Mouse (Mus musculus) hindbrain, postnatal 0 days (tissue): ENCODE measurements at regions not wholly inside any gene's neighbourhood (a gene's known extent, or its start where the extent isn't known, plus 50 kb on each side); places are given as distances from the start of the nearest gene placed in this dataset.

ENCODE experiments used
- ATAC-seq: fragments of 200-750 bp; cut with Nextera tagmentation; 2 replicates; pipeline ENCODE4 v1.8.0; 2017; ENCODE audit warnings: mild to moderate bottlenecking, moderate TSS enrichment, moderate library complexity
- DNase-seq: peaks from one replicate; pipeline ENCODE4 v3.0.0-alpha.2; 2015; ENCODE audit warnings: low spot score
- H3K27ac ChIP-seq: fragments of 300-500 bp; sonication (generic); 2 replicates; pipeline ENCODE4 v1.5.1; 2014; ENCODE audit warnings: mild to moderate bottlenecking
- H3K27me3 ChIP-seq: fragments of 300-500 bp; sonication (generic); 2 replicates; pipeline ENCODE4 v1.6.1; 2014; ENCODE audit warnings: low read length, mixed read lengths; ENCODE audit not compliant: insufficient read depth
- H3K36me3 ChIP-seq: fragments of 300-500 bp; sonication (generic); 2 replicates; pipeline ENCODE4 v1.6.1; 2014; ENCODE audit warnings: low read length, mixed read lengths; ENCODE audit not compliant: insufficient read depth
- H3K4me1 ChIP-seq: fragments of 300-500 bp; sonication (generic); 2 replicates; pipeline ENCODE4 v1.6.1; 2014; ENCODE audit warnings: antibody characterized with exemption, low read length, mixed read lengths; ENCODE audit not compliant: insufficient read depth
- H3K4me2 ChIP-seq: fragments of 300-500 bp; sonication (generic); 2 replicates; pipeline ENCODE4 v1.6.1; 2014; ENCODE audit warnings: low read depth, mild to moderate bottlenecking, low read length, moderate library complexity, mixed read lengths
- H3K4me3 ChIP-seq: fragments of 300-500 bp; sonication (generic); 2 replicates; pipeline ENCODE4 v1.5.1; 2014; ENCODE audit warnings: low read length
- H3K9ac ChIP-seq: fragments of 300-500 bp; sonication (generic); replicated peaks from 2 replicates; pipeline ENCODE4 v1.6.1; 2014; ENCODE audit warnings: mild to moderate bottlenecking, low read length, moderate library complexity, mixed read lengths
- H3K9me3 ChIP-seq: fragments of 300-500 bp; sonication (generic); 2 replicates; pipeline ENCODE4 v1.6.1; 2016; ENCODE audit warnings: low read length, mixed read lengths
- CTCF ChIP-seq: IDR thresholded peaks from 2 replicates; pipeline ENCODE4 v1.5.1; 2016; ENCODE audit warnings: antibody characterized with exemption, control low read depth, low read depth
- WGBS: fragments of 180-500 bp; shearing (Covaris S2); extraction: QIAGEN DNeasy Blood & Tissue Kit; methylation state at CpG from one replicate; pipeline ENCODE4 v1.1.7; 2014; 5-methylcytosine and 5-hydroxymethylcytosine counted together

DNA sequence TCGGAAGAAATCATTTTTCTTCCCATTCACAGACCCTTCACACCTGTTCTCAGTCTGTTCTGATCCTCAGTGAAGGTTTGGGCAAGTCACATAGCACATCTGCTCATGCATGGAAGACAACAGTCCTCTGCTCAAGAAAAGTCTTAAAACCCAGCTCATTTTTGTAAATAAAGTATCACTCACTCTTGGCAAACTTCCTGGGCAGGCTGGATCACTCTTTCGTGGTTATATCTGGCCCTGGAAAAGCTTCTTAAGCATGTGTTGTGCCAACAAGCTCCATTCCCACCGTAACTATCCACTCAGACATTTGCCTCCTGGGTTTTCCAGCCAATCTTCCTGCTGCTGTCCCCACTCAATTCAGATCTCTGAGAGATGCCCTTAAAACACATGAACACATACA, 103.2 kb upstream of the Cep85l start:
- H3K9me3 ChIP-seq: no peaks in the 10 kb centered on the region
- ATAC-seq: no peak
- H3K27ac ChIP-seq: no peak overlapping the region
- H3K4me1 ChIP-seq: no peaks in the 10 kb centered on the region
- H3K4me3 ChIP-seq: no peak overlapping the region
- no peak overlapping the region for H3K4me2 ChIP-seq
- H3K27me3 ChIP-seq: no peaks in the 10 kb centered on the region
- H3K36me3 ChIP-seq: no peaks in the 10 kb centered on the region
- no peak overlapping the region for H3K9ac ChIP-seq
- DNase-seq: no peak
- no peak for TF ChIP-seq CTCF
- 58% methylated on average over 3 of the region's 3 CpGs for WGBS

DNA sequence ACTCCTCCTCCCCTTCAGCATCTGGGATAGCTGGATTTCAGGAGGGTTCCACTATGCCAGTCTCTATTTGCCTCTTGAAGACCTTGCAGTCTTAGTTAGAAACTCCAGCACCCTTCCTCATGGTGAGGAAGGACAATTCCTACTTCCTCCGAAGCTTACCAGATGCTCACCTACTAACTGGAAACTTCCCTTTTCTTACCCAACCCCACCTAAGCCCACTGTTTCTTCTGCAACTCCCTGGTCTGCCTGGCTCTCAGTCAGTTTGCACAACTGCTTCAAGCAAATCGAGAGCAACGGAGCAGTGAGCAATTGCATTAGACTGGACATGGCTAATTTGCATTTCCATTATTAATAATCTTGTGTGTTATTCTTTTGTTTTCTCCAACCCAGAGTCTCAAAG, 90.5 kb upstream of the Cep85l start:
- Histone ChIP-seq H3K27ac (no peak overlapping the region), H3K4me2 (no peak overlapping the region), H3K9me3 (no peaks in the 10 kb centered on the region), H3K4me1 (no peaks in the 10 kb centered on the region), H3K9ac (no peak overlapping the region), H3K36me3 (no peaks in the 10 kb centered on the region), H3K27me3 (no peaks in the 10 kb centered on the region), H3K4me3 (no peak overlapping the region)
- ATAC-seq: no peak
- TF ChIP-seq CTCF: no peak
- WGBS: 82% methylated on average over 3 of the region's 3 CpGs
- no peak for DNase-seq

DNA sequence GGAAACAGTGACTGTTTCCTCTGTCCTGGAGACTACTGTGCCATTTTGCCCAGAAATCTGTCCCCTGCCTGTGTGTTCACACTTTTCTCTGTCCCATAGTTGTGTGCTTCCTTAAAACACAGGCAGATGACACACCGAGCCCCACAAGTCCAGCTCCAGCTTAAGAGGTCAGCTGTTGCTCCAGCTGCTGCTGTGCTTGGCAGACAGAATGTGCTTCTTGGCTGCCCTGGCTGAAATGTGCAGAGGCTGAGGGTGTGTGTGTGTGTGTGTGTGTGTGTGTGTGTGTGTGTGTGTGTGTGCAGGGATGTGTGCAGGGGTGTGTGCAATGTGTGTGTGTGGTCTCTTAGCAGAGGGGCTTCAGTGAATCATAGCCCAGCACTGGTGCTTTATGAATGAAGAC, 89.9 kb upstream of the Cep85l start:
- H3K4me1 ChIP-seq: no peaks in the 10 kb centered on the region
- H3K9me3 ChIP-seq: no peaks in the 10 kb centered on the region
- H3K4me2 ChIP-seq: no peak overlapping the region
- 68% methylated on average over 1 of the region's 1 CpGs for WGBS
- TF ChIP-seq CTCF: no peak
- DNase-seq (peak; percentile 3), ATAC-seq (peak; percentile 35; the same call in 1 of the 2 replicates)
- no peak overlapping the region for H3K4me3 ChIP-seq
- H3K36me3 ChIP-seq: no peaks in the 10 kb centered on the region
- H3K9ac ChIP-seq: no peak overlapping the region
- H3K27me3 ChIP-seq: no peaks in the 10 kb centered on the region
- H3K27ac ChIP-seq: no peak overlapping the region

DNA sequence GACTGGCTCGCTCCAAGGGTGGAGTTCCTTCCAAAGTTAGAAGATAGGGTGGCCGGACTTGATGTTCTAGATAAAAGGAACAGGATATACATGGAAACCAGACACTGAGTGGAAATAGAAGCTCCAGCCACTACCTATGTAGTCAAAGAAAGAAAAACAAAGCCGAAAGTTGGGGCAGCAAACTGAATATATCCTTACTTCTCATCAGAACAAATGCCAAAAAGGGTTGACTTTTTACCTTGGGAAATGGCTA, 88.5 kb upstream of the Cep85l start:
- H3K4me3 ChIP-seq: no peak overlapping the region
- TF ChIP-seq CTCF: no peak
- H3K4me1 ChIP-seq: no peaks in the 10 kb centered on the region
- no peak overlapping the region for H3K4me2 ChIP-seq
- no peak overlapping the region for H3K9ac ChIP-seq
- no peaks in the 10 kb centered on the region for H3K27me3 ChIP-seq
- H3K9me3 ChIP-seq: no peaks in the 10 kb centered on the region
- 93% methylated on average over 3 of the region's 3 CpGs for WGBS
- ATAC-seq (no peak), DNase-seq (no peak)
- H3K27ac ChIP-seq: no peak overlapping the region
- H3K36me3 ChIP-seq: no peaks in the 10 kb centered on the region

DNA sequence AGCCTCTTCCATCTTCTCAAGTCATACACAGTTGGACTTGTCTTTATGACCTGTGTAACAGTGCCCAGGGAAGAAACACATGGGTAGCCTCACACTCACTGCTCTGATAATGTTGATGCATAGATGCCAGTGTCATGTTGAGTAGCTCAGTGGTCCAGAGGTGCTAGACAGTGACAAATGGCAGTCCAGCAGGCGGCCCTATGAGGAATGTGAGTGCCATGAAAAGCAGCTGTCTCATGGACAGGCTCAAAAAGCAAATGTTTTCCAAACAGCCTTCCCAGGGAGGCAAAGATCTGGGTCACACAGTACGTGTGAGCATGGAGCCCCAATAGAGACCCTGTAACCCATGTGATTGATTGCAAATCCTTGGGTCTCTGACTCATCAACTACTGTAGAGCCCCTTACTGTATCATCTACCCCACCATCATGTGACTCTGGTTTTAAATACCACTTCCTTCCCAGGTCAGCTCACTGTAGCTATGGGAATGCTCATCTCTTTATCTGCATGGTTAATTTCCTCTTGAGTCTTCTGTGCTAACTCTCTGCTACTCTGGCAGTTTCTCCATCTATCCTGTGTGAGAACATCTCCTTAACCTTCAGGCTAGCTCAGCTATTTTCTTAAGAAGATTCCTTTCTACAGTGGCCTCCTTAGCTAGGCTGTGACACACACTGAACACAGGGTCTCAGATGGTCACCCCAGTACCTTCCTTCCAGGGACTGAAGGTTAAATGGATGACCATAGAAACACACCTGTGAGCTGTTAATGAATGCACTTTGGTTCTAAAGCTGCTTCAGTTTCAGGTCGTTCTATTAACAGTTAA, 87.9 kb upstream of the Cep85l start:
- ATAC-seq (no peak), DNase-seq (no peak)
- Histone ChIP-seq H3K9ac (no peak overlapping the region), H3K4me1 (peaks cover 3% of the 10 kb centered on the region; the same call in 1 of the 2 replicates), H3K27ac (no peak overlapping the region), H3K36me3 (no peaks in the 10 kb centered on the region), H3K4me3 (no peak overlapping the region), H3K9me3 (no peaks in the 10 kb centered on the region), H3K27me3 (no peaks in the 10 kb centered on the region), H3K4me2 (no peak overlapping the region)
- TF ChIP-seq CTCF: no peak
- 73% methylated on average over 3 of the region's 3 CpGs for WGBS

DNA sequence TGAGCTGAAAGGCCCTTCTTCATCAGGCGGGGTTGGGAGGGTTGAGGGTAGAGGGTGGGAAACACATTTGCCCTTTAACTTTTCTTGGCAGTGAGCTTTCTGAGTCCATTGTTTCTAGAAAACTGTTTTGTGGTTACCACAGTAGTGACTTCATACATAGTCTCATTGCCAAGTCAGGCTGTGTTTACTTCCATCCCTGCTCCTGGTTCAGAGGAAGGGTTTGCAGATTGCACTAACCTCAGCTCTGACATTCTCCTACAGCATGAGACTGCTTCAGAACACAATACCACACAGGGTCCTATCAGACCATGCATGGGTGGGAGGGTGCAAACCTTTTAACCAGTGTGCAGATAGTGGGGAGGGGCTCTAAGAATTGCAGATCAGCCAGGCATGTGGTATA, 87.1 kb upstream of the Cep85l start:
- ATAC-seq: peak; percentile 59

DNA sequence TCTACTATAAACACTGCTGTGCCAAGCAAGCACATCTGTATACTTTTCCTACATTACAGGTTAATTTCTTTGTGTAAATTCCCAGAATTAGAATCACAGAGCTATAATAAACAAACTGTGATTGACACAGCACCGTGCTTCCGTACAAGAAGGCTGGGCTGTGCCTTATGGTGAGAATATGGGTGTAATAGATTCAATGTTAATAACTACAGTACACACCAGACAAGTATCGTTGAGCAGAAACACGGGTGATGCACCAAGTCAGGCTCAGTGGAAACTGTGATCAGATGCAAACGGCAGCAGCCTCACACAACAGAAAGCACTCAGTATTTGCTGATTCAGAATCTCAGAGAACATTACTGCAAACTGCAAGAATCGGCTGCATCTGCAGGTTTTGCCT, 86.5 kb upstream of the Cep85l start:
- Histone ChIP-seq H3K9me3 (no peaks in the 10 kb centered on the region), H3K4me1 (peaks cover 4% of the 10 kb centered on the region; the same call in 1 of the 2 replicates), H3K9ac (no peak overlapping the region), H3K27ac (no peak overlapping the region), H3K36me3 (no peaks in the 10 kb centered on the region), H3K4me3 (no peak overlapping the region), H3K27me3 (no peaks in the 10 kb centered on the region), H3K4me2 (no peak overlapping the region)
- TF ChIP-seq CTCF: no peak
- no peak for ATAC-seq
- WGBS: 67% methylated on average over 6 of the region's 6 CpGs
- no peak for DNase-seq

More for the DNA sequence above, 87.1 kb upstream of the Cep85l start:
- 47% methylated on average over 1 of the region's 1 CpGs for WGBS
- DNase-seq: peak; percentile 42
- Histone ChIP-seq H3K36me3 (no peaks in the 10 kb centered on the region), H3K4me3 (no peak overlapping the region), H3K9ac (no peak overlapping the region), H3K9me3 (no peaks in the 10 kb centered on the region), H3K27ac (no peak overlapping the region), H3K27me3 (no peaks in the 10 kb centered on the region), H3K4me2 (no peak overlapping the region), H3K4me1 (peaks cover 4% of the 10 kb centered on the region; the same call in 1 of the 2 replicates)
- no peak for TF ChIP-seq CTCF
